Mouse (Mus musculus) stomach, postnatal 0 days (tissue): ENCODE results near the gene Sept9.

Source experiments
- CTCF ChIP-seq: IDR thresholded peaks from 2 replicates; pipeline ENCODE4 v1.5.1; 2016; ENCODE audit warnings: antibody characterized with exemption, low read depth, mild to moderate bottlenecking, moderate library complexity
- EP300 ChIP-seq: optimal IDR thresholded peaks from 2 replicates; pipeline ENCODE3; 2016; ENCODE audit warnings: antibody characterized with exemption

DNA sequence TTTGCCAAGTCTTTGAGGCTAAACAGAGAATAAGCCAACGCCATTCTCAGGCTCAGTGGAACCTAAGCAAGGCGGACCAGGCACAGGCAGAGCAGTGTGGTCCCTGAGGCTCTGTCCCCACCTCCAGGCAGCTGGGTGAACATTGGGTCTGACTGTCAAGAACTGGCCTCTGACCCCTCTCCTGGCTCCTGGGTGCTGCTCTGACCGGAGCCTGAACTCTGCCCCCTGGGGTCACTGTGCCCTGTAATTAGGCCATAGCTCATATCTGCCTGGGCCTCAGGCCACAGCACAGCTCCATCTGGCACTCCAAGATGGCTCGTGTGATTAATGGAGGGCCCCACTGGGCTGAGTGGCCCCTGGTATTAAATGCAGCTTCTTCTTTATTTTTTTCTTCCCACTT is 80.5 kb downstream of the Sept9 start:
- no peak for TF ChIP-seq EP300
- no peak for TF ChIP-seq CTCF
